Mouse (Mus musculus): Measurements from ENCODE around the gene Lst1.

- TF ChIP-seq CTCF (IDR thresholded peaks at IDR 0.05; ENCODE audit: extremely low read depth, insufficient read depth, low read length): peak; percentile 94
- TF ChIP-seq POLR2A (IDR thresholded peaks at IDR 0.05; ENCODE audit: extremely low read depth, insufficient read depth, low read length): peak; percentile 83
Measured at GRCm38 (mm10) chr17:35236390-35236746, 48.1 kb upstream of the Lst1 start.

Measured in cortical plate, adult 2 months (tissue).